Mouse (Mus musculus) olfactory bulb, adult 2 months (tissue): ENCODE results near the gene R3hdm4. TPM values are rescaled to one million over a fixed set of nuclear protein-coding genes. Genes with fewer than 3 reads are reported as not detected.

Experiments
- H3K27ac ChIP-seq: fragments of 200-500 bp; 2 replicates; pipeline ENCODE4 v1.5.1; 2012; ENCODE audit warnings: low read depth, low read length; ENCODE audit not compliant: insufficient read depth
- H3K4me1 ChIP-seq: fragments of 200-500 bp; 2 replicates; pipeline ENCODE4 v1.6.1; 2012; ENCODE audit warnings: low read length; ENCODE audit not compliant: control insufficient read depth, insufficient read depth
- H3K4me3 ChIP-seq: fragments of 200-500 bp; 2 replicates; pipeline ENCODE4 v1.5.1; 2012; ENCODE audit warnings: mild to moderate bottlenecking, low read depth, low read length, moderate library complexity; ENCODE audit not compliant: insufficient read depth
- CTCF ChIP-seq: fragments of 200-500 bp; IDR thresholded peaks from 2 replicates; pipeline ENCODE4 v1.5.1; 2012; ENCODE audit warnings: low read depth, mild to moderate bottlenecking, low read length, moderate library complexity; ENCODE audit not compliant: insufficient read depth
- POLR2A ChIP-seq: fragments of 200-500 bp; IDR thresholded peaks from 2 replicates; pipeline ENCODE4 v1.6.1; 2012; ENCODE audit warnings: mild to moderate bottlenecking, low read depth, low read length, moderate library complexity; ENCODE audit not compliant: insufficient read depth
- WGBS: fragments of 180-500 bp; shearing (Covaris S2); methylation state at CpG from one replicate; pipeline ENCODE4 v1.1.7; 2018; 5-methylcytosine and 5-hydroxymethylcytosine counted together
- polyA plus RNA-seq: library from polyadenylated mRNA; stranded (reverse); fragments of >200 nt; gene quantifications from 2 replicates; pipeline ENCODE4 v1.2.4, GENCODE M21; 2012; ENCODE audit warnings: low replicate concordance; ENCODE audit not compliant: missing spikeins, insufficient read depth, insufficient read length

Gene R3hdm4
- polyA plus RNA-seq, 1 experiment, result not detected

DNA sequence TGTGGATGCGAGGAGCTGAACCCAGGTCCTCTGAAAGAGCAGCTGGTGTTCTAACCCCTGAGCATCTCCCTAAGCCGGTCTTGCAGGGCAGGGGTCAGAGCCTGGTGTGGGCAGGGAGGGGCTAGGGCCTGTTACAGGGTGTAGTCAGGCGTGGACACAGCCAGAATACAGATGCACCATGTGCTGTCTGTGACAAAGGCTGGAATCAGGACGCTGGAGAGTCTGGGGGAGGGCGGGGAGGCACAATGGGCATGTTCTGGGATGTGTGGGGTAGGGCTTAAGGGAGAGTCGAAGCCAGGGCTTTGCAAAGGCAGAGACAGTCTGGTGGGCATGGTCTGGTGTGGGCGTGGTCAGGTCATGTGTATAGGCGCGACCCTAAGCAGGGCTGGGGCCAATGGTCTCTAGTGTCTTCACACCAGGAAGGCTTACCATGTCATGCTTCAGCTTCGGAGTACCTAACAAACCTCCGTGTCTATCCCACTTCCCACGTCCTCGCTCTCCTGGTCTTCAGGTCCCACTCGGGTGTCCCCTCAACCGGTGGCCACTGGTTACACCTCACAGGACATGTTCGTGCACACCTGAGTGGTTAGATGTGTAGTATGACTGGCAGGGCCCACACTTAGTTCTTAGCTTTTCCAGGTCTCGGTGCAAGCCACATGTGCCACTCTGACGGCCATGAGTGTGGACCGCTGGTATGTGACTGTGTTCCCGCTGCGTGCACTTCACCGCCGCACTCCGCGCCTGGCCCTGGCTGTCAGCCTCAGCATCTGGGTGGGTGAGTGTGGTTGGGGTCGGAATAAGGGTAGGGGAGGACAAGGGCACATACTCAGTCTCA is 735 bp downstream of the R3hdm4 start:
- H3K27ac ChIP-seq, result no peak overlapping the region
- TF ChIP-seq POLR2A, result no peak
- TF ChIP-seq CTCF, result no peak
- H3K4me3 ChIP-seq, result no peak overlapping the region
- peaks cover 40% of the 10 kb centered on the region for H3K4me1 ChIP-seq
- 29% methylated on average over 26 of the region's 26 CpGs for WGBS

DNA sequence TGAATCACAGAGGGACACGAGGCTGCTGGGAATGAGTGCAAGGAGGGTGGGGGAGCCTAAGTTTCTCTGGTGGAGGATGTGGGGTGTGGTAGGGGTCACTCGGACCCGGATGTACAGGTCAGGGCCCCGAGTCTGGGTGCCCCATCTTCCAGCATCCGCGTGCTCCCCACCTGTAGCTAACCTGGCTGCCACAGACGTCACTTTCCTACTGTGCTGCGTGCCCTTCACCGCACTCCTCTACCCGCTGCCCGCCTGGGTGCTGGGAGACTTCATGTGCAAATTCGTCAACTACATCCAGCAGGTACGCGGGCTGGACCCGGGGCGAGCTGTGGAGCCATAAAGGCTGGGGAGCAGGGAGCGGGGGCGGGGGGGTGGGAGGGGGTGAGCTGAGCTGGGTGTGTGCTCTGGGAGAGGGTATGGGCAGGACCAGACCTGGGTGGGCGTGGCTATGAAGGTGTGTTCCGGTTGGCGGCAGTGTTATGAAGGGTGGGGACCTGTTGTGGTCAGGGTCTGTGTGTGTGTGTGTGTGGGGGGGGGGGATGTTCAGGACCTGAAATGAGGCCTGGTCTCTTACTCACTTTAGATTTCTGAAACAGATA is 1.7 kb downstream of the R3hdm4 start:
- no peak overlapping the region for H3K4me3 ChIP-seq
- no peak overlapping the region for H3K27ac ChIP-seq
- H3K4me1 ChIP-seq, result peaks cover 47% of the 10 kb centered on the region
- TF ChIP-seq POLR2A (no peak), CTCF (no peak)
- 24% methylated on average over 21 of the region's 21 CpGs for WGBS

- Histone ChIP-seq H3K4me3 (peak overlapping the region; percentile 1), H3K4me1 (peaks cover 53% of the 10 kb centered on the region), H3K27ac (no peak overlapping the region)
- TF ChIP-seq CTCF (no peak), POLR2A (no peak)
- WGBS, result 23% methylated on average over 35 of the region's 35 CpGs
Measured at GRCm38 (mm10) chr10:79918231-79919078, 2.6 kb downstream of the R3hdm4 start.

GRCm38 (mm10) chr10:79917532-79918100 is 3.4 kb downstream of the R3hdm4 start:
- H3K4me3 ChIP-seq, result no peak overlapping the region
- no peak overlapping the region for H3K27ac ChIP-seq
- TF ChIP-seq POLR2A, result no peak
- no peak for TF ChIP-seq CTCF
- peaks cover 54% of the 10 kb centered on the region for H3K4me1 ChIP-seq
- 61% methylated on average over 5 of the region's 5 CpGs for WGBS

DNA sequence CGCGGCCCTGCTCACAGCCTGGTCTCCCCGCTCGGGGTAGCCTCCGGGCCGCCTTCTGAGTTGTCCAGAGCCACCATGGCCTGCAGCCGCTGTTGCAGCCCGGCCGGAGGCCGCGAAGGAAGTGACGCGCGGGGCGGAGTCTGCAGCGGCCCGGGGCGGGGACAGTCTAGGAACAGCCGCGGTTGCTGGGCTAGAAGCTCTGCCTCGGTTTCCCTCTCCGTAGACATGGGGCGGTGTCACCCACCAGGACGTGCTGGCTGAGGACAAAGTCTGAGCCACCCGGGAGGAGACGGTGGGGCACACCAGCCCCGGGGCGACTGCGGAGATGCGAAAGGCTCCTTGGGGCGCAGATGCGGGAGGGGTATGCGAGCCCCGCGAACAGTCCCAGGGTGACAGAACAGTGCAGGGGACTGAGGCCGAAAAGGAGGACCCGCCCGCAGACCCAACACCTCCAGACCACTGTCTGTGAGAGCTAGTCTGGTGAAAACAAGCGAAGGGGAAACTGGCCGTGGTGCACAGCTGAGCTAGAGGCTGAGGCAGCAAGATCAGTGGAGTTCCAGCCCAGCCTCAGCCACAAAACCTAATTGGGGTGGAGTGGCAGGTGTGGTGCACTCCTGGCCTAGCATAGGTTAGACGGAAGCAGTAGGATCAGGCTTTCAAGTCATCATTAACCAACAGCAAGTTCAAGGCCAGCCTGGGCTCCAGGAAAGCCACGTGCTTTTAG is 4.0 kb downstream of the R3hdm4 start, which contains the start of gene Kiss1r:
TSS of gene Kiss1r (plus strand) at position 164 of the 724 bp plus-strand sequence.
- H3K27ac ChIP-seq, result peak within 1 kb of the TSS; percentile 83
- TF ChIP-seq POLR2A, result peak; percentile 94
- TF ChIP-seq CTCF, result no peak
- WGBS, result 2% methylated on average over 42 of the region's 42 CpGs
- peak within 1 kb of the TSS; percentile 86 for H3K4me3 ChIP-seq
- H3K4me1 ChIP-seq, result peaks cover 60% of the 10 kb centered on the region

- WGBS, result 4% methylated on average over 8 of the region's 8 CpGs
- TF ChIP-seq POLR2A (no peak), CTCF (no peak)
- H3K27ac ChIP-seq, result peak overlapping the region; percentile 83
- H3K4me3 ChIP-seq, result peak overlapping the region; percentile 86
- H3K4me1 ChIP-seq, result peaks cover 55% of the 10 kb centered on the region
Measured at GRCm38 (mm10) chr10:79916081-79916480, 4.9 kb downstream of the R3hdm4 start.

GRCm38 (mm10) chr10:79914948-79915596 is 5.9 kb downstream of the R3hdm4 start:
- Histone ChIP-seq H3K4me3 (no peak overlapping the region), H3K4me1 (peaks cover 45% of the 10 kb centered on the region), H3K27ac (no peak overlapping the region)
- TF ChIP-seq CTCF (no peak), POLR2A (no peak)
- WGBS, result 35% methylated on average over 7 of the region's 7 CpGs
